Mouse (Mus musculus) erythroblast, embryonic 14.5 days (primary cell): Measurements from ENCODE around the gene Car10.

ENCODE experiments used
- GATA1 ChIP-seq: IDR thresholded peaks from 2 replicates; pipeline ENCODE4 v1.6.1; 2012; ENCODE audit warnings: low read length, inconsistent platforms, mixed read lengths
- TAL1 ChIP-seq: IDR thresholded peaks from 3 replicates; pipeline ENCODE4 v1.6.1; 2012; ENCODE audit warnings: low read length, inconsistent platforms, mixed read lengths

DNA sequence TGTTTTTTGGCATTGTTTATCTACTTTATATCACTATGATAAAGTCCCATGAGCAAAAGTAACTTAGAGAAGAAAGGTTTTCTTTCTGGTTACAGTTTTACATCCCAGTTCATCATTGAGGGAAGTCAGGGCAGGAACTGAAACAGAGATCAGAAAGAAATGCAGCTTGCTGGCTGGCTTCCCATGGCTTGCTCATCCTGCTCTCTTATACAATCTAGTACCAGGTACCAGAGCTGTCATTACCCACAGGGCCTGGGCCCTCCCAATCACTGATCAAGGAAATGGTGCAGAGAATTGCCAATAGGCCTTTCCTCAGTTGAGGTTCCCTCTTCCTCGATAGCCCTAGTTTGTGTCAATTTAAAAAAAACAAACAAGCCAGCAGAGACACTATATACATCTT, 195.8 kb downstream of the Car10 start:
- TF ChIP-seq GATA1 (no peak), TAL1 (no peak)
